Mouse (Mus musculus) olfactory bulb, adult 2 months (tissue): ENCODE data around the gene Sh2b2.

Experiments
- CTCF ChIP-seq: fragments of 200-500 bp; IDR thresholded peaks from 2 replicates; pipeline ENCODE4 v1.5.1; 2012; ENCODE audit warnings: low read depth, mild to moderate bottlenecking, low read length, moderate library complexity; ENCODE audit not compliant: insufficient read depth
- POLR2A ChIP-seq: fragments of 200-500 bp; IDR thresholded peaks from 2 replicates; pipeline ENCODE4 v1.6.1; 2012; ENCODE audit warnings: mild to moderate bottlenecking, low read depth, low read length, moderate library complexity; ENCODE audit not compliant: insufficient read depth

DNA sequence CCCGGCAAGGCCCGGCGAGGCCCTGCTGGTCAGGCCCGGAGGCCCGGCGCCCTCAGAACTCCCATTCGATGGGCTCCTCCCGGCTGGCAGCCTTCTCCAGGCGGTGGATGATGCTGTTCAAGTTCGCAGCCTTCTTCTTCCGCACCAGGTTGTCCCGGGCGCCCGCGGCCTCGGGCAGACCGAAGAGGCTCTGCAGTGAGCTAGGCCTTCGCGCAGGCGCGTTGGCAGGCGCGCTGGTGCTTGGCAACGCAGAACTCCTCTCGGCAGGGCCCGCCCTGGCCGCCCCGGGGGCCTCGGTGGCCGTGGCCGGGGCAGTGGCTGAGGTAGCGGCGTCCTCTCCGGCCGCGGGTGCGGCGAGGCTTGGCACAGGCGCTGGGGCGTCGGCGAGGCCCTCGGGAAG is 28.4 kb upstream of the Sh2b2 start:
- no peak for TF ChIP-seq POLR2A
- no peak for TF ChIP-seq CTCF
